ENCODE assay signal across 11 mouse cellular contexts in genomic region chr6:113872654-113873053, GRCm38 (mm10).
"Had no signal": no experiment of that assay in that cellular context is flagged by ENCODE, and none has a peak within 500 bp of the region (broad histone marks: within the 10 kb centered on the region; RNA-seq: fewer than 3 reads in every experiment).

No protein-coding gene starts in this region.

- DNase-seq: kidney, adult 9 months; kidney, postnatal 25 days; liver, embryonic 13.5 days; lung, adult 2 months; lung, postnatal 14 days; lung, postnatal 4 days; midbrain, embryonic 14.5 days; right cerebral cortex, postnatal 25 days; spleen, adult 18-20 months; thymus, postnatal 25 days had no signal

- H3K4me3 ChIP-seq: liver, embryonic 13.5 days; stomach, embryonic 15.5 days had no signal

- H3K27ac ChIP-seq: liver, embryonic 13.5 days; stomach, embryonic 15.5 days had no signal
